Mouse (Mus musculus) ovary, postnatal 14 days (tissue): ENCODE measurements around the gene Uqcrc2.

ENCODE experiments used
- DNase-seq: peaks from one replicate; pipeline ENCODE4 v3.0.0; 2022; ENCODE audit warnings: low spot score

Uqcrc2 gene

DNA sequence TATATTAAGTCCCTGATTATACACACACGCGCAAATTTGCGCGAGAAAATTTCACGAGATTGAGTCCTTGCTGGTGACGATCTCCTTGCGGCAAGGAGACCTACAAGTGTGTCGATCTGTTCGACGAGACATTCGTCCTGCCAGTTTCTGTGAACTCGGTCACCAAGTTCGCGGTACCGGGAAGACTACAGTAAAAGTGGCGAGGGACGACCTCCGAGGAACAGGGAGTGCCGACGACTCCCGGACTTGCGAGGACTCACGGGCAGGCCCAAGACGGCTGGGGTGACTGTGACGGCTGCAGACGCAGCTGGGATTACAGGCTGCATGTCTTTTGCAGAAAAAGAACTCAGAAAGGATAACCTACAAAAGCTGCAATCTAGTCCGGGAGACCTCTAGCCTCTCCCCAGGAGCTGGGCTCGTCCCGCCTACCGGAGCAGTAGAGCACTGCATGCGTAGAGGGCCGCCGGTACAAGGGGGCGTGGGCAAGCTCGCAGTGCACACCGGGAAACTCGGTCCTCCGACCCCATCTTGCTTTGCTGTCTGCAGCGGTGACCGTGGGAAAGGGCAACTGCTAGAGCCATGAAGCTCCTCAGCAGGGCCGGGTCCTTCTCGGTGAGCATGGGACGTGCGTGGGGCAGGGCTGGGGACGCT, at the start of gene Uqcrc2:
Gene Uqcrc2 (plus strand): TSS at position 466 of the 651 bp plus-strand sequence.
- DNase-seq, result peak; percentile 74

DNA sequence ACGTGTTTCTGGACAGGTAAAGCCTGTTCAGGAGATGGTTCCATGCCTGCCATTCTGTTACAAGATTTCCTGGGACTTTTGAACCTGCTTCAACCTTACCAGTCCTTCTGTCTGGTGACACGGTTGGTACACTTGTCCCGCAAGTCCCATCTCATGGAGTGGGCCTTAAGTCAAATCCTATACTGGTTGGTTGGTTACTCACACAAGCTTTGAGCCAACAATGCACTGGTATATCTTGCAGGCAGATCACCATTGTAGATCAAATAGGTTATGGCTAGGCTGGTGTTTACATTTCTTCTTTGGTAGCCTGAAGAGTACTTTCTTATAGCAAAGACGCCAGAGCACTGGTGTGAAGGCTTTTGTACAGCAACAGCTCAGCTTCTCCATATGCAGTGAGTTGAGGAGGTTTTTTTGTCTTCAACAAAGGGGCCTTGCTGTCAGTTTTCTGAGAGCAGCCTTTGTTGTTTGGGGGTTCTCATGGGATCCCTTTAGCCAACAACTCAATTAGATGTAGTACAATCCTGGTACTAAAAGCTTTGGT, 37.7 kb upstream of the Uqcrc2 start:
- no peak for DNase-seq

GRCm38 (mm10) chr7:120597744-120598243, 37.2 kb upstream of the Uqcrc2 start:
- no peak for DNase-seq

- DNase-seq, result no peak
These were observed 36.6 kb upstream of the Uqcrc2 start for GRCm38 (mm10) chr7:120598355-120598754.

- no peak for DNase-seq
These were observed 14.8 kb upstream of the Uqcrc2 start for GRCm38 (mm10) chr7:120620075-120620771.

DNA sequence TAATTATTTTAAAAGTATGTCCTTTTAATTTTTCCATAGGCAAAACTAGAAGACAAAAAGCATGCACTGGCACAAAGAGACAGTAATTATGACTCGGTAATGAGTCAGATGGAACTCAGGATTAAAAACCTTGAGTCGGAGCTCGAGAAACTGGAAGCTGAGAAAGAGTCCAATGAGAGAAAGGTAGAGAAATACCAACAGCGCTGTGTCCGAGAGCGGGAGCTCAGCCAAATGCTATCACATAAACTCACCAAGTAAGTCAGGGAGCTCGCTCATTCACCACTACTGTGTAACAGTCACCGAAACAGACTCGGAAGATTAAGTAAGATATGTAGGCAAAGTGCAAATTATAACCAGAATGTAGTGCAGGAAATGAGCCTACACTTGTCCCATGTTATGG, 14.1 kb upstream of the Uqcrc2 start:
- no peak for DNase-seq

- no peak for DNase-seq
These were observed 2.5 kb upstream of the Uqcrc2 start for GRCm38 (mm10) chr7:120632518-120632917.

DNA sequence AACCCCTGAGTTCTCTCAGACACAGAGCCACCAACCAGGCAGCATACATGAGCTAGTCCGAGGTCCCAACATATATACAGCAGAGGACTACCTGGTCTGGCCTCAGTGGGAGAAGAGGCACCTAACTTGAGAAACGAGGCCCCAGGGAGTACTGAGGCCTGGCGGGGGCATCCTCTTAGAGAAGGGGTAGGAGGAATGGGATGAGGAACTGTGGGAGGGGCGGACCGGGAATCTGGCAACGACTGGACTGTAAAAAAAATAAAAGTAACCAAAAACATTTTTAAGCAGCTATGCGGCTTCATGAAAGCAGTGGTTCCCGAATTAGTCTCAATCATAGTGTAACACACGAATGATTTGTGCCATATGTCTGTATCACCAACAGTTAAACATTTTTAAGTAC, 675 bp upstream of the Uqcrc2 start:
- no peak for DNase-seq

DNA sequence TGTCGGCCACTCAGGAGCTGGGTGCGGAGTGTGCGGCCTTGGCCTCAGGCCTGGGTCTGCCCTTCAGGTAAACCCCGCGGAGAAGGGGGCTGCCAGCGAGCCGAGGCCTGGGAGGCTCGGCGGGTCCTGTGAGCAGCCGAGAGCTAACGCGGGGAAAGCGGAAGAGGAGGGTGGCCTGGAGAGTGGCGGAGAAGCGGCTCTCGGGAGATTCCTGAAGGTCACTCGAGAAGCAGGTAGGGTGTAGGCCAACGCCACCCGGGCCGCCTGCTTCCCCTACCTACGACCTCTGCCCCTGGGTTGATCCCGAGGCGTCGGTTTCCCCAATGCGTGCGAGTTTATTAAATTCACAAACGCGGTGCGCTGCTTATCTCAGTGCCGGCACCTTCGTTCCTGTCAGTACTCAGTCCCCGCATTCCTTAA, 396 bp downstream of the Uqcrc2 start:
- no peak for DNase-seq

- no peak for DNase-seq
These were observed 845 bp downstream of the Uqcrc2 start for GRCm38 (mm10) chr7:120635821-120636220.

DNA sequence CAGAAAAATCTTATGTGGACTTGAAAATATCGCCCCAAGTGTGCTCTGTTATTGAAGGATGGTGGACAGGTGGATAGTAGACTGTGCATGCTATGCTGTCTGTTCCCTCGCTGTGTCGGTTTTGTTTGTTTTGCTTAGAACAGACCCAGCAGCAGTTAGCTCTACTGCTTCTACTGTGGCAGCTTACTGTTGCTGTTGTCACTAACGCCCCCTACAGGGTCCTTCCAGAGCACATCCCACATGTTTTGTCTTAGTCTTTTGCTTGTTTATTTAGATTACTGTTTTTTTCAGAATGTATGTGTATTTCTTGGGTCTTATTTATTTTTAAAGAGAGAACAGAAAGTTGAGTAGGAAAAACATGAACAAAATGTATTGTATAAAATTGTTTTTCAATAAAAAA, 8.2 kb downstream of the Uqcrc2 start:
- DNase-seq, result no peak

DNA sequence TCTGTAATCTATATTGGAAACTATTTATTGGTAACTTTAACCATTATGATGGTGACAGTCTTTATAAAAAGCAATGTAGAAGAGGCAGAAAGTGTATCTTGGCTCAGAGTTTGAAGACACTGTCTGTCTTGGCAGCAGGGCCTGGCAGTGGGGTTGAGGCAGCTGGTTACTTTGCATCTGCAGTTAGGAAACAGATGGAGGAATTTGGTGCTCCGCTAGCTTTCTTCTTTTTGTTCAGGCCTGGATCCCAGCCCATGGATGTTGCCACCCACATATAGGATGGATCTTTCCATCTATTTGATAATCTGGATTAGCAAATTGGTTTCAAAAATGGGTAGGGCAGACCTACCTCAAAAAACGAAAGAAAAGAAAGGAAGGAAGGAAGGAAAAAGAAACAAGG, 12.9 kb downstream of the Uqcrc2 start:
- no peak for DNase-seq

DNA sequence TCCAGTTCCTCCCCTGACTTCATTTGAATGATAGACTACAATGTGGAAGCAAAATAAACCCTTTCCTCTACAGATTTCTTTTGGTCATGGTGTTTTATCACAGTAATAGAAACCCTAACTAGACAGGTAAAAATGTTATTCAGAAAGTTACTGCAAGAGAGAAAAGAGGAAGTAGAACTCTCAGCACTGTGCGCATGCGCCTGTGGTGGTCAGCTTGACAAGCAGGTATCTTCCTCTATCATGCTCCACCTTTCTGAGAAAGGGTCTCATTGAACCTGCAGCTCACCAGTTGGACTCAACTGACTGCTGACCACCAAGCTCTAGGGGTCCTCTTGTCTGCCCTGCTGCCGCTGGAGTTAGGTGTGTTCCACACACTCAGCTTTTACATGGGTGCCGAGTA, 27.1 kb downstream of the Uqcrc2 start:
- DNase-seq, result no peak

GRCm38 (mm10) chr7:120670153-120670875, 35.3 kb downstream of the Uqcrc2 start, which contains the start of gene Pdzd9:
Gene Pdzd9 (minus strand): TSS chr7:120670343.
- peak; percentile 77 for DNase-seq

- no peak for DNase-seq
These were observed 36.3 kb downstream of the Uqcrc2 start for GRCm38 (mm10) chr7:120671271-120671670.

DNA sequence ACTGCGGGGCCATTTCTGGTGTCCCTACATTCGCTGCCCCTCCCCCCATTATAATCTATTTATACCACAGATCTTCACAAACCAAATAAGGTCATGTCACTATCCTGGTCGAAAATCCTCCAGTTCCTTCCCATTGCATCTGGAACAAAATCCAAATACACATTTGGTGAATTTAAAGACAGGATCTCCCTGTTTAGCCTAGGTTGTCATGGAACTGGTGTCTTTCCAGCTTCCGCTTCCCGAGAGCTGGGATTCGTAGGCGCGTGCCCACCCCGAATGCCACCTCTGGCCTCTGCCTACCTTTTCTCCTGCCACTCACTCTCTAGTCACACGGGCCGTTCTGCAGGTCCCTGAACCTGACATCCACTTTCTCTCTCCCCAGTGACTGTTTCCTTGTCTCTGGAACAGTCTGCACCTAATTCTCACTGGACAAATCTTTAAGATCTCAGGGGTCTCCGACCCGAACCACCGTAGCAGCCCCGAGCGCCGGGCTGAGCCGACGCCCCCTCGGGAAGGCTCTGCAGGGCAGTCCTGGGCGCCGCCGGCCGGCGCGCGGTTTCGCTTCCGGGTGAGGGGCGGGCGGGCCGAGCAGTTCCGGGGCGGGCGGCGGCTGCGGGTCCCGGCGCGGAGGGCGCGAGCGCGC, 42.1 kb downstream of the Uqcrc2 start, which contains the start of gene Mosmo:
Gene Mosmo (plus strand): TSS at position 618 of the 643 bp plus-strand sequence.
- DNase-seq, result peak; percentile 61

- no peak for DNase-seq
These were observed 43.0 kb downstream of the Uqcrc2 start for GRCm38 (mm10) chr7:120677764-120678531.

DNA sequence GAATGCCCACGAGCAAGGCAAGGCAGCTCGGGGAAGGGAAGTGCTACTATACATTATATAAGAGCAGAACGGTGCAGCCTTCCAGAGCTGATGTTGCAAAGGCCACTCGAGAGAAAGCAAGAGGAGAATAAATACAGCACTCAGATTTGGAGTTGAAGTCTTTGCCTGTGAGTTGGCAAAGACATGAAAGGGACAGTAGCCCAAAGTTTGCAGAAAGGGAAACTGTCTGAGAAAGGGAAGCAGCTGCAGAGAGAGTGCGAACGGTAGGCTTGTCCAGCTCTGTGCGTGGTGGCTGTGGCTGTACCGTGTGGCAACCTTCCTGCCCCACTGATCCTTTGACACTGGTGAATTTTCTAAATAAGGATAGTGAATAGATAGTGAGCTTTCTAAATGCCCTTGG, 44.0 kb downstream of the Uqcrc2 start:
- no peak for DNase-seq

- DNase-seq, result no peak
These were observed 47.0 kb downstream of the Uqcrc2 start for GRCm38 (mm10) chr7:120682002-120682401.

- DNase-seq, result no peak
These were observed 49.8 kb downstream of the Uqcrc2 start for GRCm38 (mm10) chr7:120684731-120685161.

- no peak for DNase-seq
These were observed 50.3 kb downstream of the Uqcrc2 start for GRCm38 (mm10) chr7:120685227-120685626.
